Mouse (Mus musculus): ENCODE measurements around the gene Mrpl47.

DNA sequence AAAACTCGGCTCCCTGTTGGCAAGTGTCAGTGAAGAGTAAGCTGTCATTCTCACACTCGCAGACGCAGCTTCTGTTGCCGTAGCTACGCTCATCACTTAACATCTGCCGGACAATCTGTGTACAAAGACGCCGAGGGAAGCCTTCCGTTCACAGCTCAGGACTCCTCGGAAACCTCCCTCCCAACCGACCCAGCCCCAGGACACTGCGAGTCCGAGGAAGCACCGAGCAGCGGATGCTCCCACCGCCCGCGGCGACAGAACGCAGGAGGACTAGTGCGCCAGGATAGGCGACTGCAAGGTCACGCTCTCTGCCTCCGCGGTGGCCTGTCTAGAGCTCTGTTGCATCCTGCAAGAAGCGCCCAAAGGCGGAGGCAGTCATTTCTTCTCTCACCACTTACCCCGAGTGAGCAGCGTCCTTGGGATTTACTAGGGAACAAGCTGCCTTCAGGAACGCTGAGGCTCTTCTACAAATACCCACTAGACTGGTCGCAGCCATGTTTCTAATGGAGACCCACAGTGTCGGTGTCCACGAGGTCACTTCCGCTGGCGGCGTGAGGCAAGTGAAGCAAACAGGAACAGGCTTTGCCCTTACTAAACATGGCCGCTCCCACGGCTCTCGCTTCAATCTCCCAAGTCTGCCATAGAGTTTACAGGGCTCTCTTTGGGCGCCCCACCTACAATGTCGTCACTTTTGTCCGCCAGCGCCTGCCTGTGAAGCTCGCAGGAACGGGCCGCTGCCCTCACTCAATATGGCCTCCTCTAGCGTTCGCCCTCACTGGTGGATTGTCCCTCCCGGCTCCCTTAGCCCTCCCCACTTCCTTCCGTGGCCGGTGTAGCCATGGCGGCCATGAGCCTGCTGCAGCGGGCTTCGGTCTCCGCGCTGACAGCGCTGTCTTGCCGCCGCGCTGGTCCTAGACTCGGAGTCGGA lies 897 bp downstream of the Mrpl47 start, which contains the start of gene Ndufb5:
- TF ChIP-seq CTCF (IDR thresholded peaks at IDR 0.05; ENCODE audit: extremely low read depth, insufficient read length, insufficient replicate concordance, low read depth, low read length), result no peak
- peak; percentile 64 for TF ChIP-seq POLR2A (IDR thresholded peaks at IDR 0.05; ENCODE audit: low read depth, low read length)
